Mouse (Mus musculus): ENCODE measurements at regions not wholly inside any gene's neighbourhood (a gene's known extent, or its start where the extent isn't known, plus 50 kb on each side); places are given as distances from the start of the nearest gene placed in this dataset.

GRCm38 (mm10) chr10:119146342-119146741 lies 93.5 kb downstream of the Cand1 start:
- WGBS, result 52% methylated on average over 6 of the region's 6 CpGs
- Histone ChIP-seq H3K4me2 (no peak overlapping the region), H3K27me3 (no peaks in the 10 kb centered on the region), H3K36me3 (no peaks in the 10 kb centered on the region), H3K4me3 (replicated peaks) (no peak overlapping the region), H3K27ac (no peak overlapping the region), H3K9me3 (no peaks in the 10 kb centered on the region), H3K9ac (replicated peaks) (no peak overlapping the region), H3K4me1 (replicated peaks) (no peaks in the 10 kb centered on the region)
- ATAC-seq (ENCODE audit: insufficient number of reproducible peaks, insufficient read depth, low FRiP score, low TSS enrichment, low read depth), result no peak

DNA sequence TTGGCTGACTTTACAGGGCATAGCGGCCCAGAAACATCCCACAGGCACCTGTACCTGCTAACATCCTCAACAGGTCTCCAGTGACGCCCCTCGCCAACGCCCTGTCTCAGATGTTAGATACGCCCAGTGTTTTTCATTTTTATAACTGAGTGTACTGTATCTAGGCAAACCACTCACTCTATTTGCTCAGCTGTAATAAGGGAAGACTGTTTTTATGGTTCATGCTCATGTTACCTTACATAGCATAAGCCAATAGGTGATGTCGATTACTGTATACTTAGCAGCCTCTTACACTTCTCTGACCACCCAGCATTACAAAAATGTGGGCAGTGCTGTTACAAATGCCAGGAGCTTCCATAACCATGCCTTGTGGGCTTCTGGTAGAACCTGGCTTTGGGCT lies 97.0 kb downstream of the Cand1 start:
- Histone ChIP-seq H3K36me3 (no peaks in the 10 kb centered on the region), H3K9ac (replicated peaks) (no peak overlapping the region), H3K27ac (no peak overlapping the region), H3K4me3 (replicated peaks) (no peak overlapping the region), H3K4me2 (no peak overlapping the region), H3K9me3 (no peaks in the 10 kb centered on the region), H3K27me3 (no peaks in the 10 kb centered on the region), H3K4me1 (replicated peaks) (no peaks in the 10 kb centered on the region)
- WGBS, result 92% methylated on average over 6 of the region's 6 CpGs
- no peak for ATAC-seq (ENCODE audit: insufficient number of reproducible peaks, insufficient read depth, low FRiP score, low TSS enrichment, low read depth)

DNA sequence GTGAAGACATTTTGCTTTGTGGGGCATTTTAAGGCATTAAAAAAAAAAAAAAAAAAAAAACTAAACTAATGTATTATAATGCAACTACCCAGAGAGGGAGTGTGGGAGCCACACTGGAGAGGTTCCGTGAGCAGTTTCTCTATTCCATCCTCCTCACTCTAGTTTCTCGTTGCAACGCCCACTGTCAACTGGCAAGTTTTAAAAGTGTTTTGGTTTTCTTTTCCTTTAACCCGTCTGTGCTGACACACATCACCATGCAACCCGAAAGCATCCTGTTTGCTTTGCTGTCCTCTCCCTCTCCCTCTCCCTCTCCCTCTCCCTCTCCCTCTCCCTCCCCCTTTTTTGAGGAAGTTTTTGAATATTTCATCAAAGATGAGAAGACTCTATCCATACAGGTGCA lies 97.5 kb downstream of the Cand1 start:
- Histone ChIP-seq H3K36me3 (no peaks in the 10 kb centered on the region), H3K9ac (replicated peaks) (no peak overlapping the region), H3K4me2 (no peak overlapping the region), H3K27me3 (no peaks in the 10 kb centered on the region), H3K4me3 (replicated peaks) (no peak overlapping the region), H3K4me1 (replicated peaks) (no peaks in the 10 kb centered on the region), H3K9me3 (no peaks in the 10 kb centered on the region), H3K27ac (no peak overlapping the region)
- no peak for ATAC-seq (ENCODE audit: insufficient number of reproducible peaks, insufficient read depth, low FRiP score, low TSS enrichment, low read depth)
- WGBS, result 88% methylated on average over 5 of the region's 5 CpGs

GRCm38 (mm10) chr10:119138237-119138636 lies 101.6 kb downstream of the Cand1 start:
- WGBS, result 66% methylated on average over 6 of the region's 6 CpGs
- no peak overlapping the region for H3K4me2 ChIP-seq
- no peak overlapping the region for H3K9ac ChIP-seq (replicated peaks)
- no peak overlapping the region for H3K27ac ChIP-seq
- H3K4me1 ChIP-seq (replicated peaks), result 0 out of 2 replicates have a peak, but pooled peaks cover 4% of the 10 kb centered on the region
- no peak overlapping the region for H3K4me3 ChIP-seq (replicated peaks)
- no peak for ATAC-seq (ENCODE audit: insufficient number of reproducible peaks, insufficient read depth, low FRiP score, low TSS enrichment, low read depth)
- H3K27me3 ChIP-seq, result peaks cover 9% of the 10 kb centered on the region; the same call in 1 of the 2 replicates
- no peaks in the 10 kb centered on the region for H3K36me3 ChIP-seq
- no peaks in the 10 kb centered on the region for H3K9me3 ChIP-seq

- Histone ChIP-seq H3K27me3 (peaks cover 9% of the 10 kb centered on the region; the same call in 1 of the 2 replicates), H3K4me2 (peak overlapping the region; percentile 6; the same call in 1 of the 2 replicates)
Measured at GRCm38 (mm10) chr10:119135489-119135924, 104.3 kb downstream of the Cand1 start.

GRCm38 (mm10) chr10:119134797-119135488 lies 104.9 kb downstream of the Cand1 start:
- Histone ChIP-seq H3K27me3 (peaks cover 9% of the 10 kb centered on the region; the same call in 1 of the 2 replicates), H3K9ac (replicated peaks) (no peak overlapping the region), H3K9me3 (no peaks in the 10 kb centered on the region), H3K4me2 (peak overlapping the region; percentile 6; the same call in 1 of the 2 replicates), H3K4me1 (replicated peaks) (peaks cover 13% of the 10 kb centered on the region; the same call in 1 of the 2 replicates), H3K27ac (no peak overlapping the region), H3K4me3 (replicated peaks) (no peak overlapping the region), H3K36me3 (no peaks in the 10 kb centered on the region)
- 56% methylated on average over 10 of the region's 10 CpGs for WGBS
- no peak for ATAC-seq (ENCODE audit: insufficient number of reproducible peaks, insufficient read depth, low FRiP score, low TSS enrichment, low read depth)

More at GRCm38 (mm10) chr10:119135489-119135924, 104.3 kb downstream of the Cand1 start:
- H3K4me3 ChIP-seq (replicated peaks), result no peak overlapping the region
- 32% methylated on average over 11 of the region's 11 CpGs for WGBS
- no peak overlapping the region for H3K27ac ChIP-seq
- H3K9ac ChIP-seq (replicated peaks), result no peak overlapping the region
- peaks cover 13% of the 10 kb centered on the region; the same call in 1 of the 2 replicates for H3K4me1 ChIP-seq (replicated peaks)
- no peaks in the 10 kb centered on the region for H3K36me3 ChIP-seq
- no peaks in the 10 kb centered on the region for H3K9me3 ChIP-seq
- no peak for ATAC-seq (ENCODE audit: insufficient number of reproducible peaks, insufficient read depth, low FRiP score, low TSS enrichment, low read depth)

- peak; percentile 80 for ATAC-seq (ENCODE audit: insufficient number of reproducible peaks, insufficient read depth, low FRiP score, low TSS enrichment, low read depth)
- peaks cover 13% of the 10 kb centered on the region; the same call in 1 of the 2 replicates for H3K4me1 ChIP-seq (replicated peaks)
- peak overlapping the region; percentile 16; the same call in 1 of the 2 replicates for H3K4me3 ChIP-seq (replicated peaks)
- H3K27ac ChIP-seq, result no peak overlapping the region
- peak overlapping the region; percentile 51 for H3K4me2 ChIP-seq
- no peaks in the 10 kb centered on the region for H3K36me3 ChIP-seq
- no peak overlapping the region for H3K9ac ChIP-seq (replicated peaks)
- H3K9me3 ChIP-seq, result no peaks in the 10 kb centered on the region
- H3K27me3 ChIP-seq, result peaks cover 9% of the 10 kb centered on the region; the same call in 1 of the 2 replicates
- 19% methylated on average over 16 of the region's 16 CpGs for WGBS
Measured at GRCm38 (mm10) chr10:119131977-119132376, 107.9 kb downstream of the Cand1 start.

DNA sequence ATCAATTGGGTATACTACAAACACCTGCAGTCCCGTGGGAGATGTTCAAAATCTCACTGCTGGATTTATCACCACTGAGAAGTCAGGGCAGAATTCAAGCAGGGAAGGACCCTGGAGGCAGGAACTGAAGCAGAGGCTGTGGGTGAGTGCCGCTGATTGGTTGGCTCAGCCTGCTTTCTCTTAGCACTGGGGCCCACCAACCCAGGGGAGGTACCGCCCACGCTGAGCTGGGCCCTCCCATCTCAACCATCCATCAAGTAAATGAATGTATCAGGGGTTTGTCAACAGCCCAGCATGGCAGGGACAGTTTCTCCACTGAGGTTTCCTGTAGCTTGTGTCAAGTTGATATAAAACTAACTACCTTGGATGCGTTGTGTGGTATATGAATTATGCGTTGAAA lies 109.2 kb downstream of the Cand1 start:
- no peak overlapping the region for H3K9ac ChIP-seq (replicated peaks)
- peaks cover 9% of the 10 kb centered on the region; the same call in 1 of the 2 replicates for H3K4me1 ChIP-seq (replicated peaks)
- no peaks in the 10 kb centered on the region for H3K9me3 ChIP-seq
- H3K4me2 ChIP-seq, result no peak overlapping the region
- no peak for ATAC-seq (ENCODE audit: insufficient number of reproducible peaks, insufficient read depth, low FRiP score, low TSS enrichment, low read depth)
- H3K36me3 ChIP-seq, result no peaks in the 10 kb centered on the region
- peaks cover 9% of the 10 kb centered on the region; the same call in 1 of the 2 replicates for H3K27me3 ChIP-seq
- H3K27ac ChIP-seq, result no peak overlapping the region
- H3K4me3 ChIP-seq (replicated peaks), result no peak overlapping the region
- WGBS, result 79% methylated on average over 6 of the region's 6 CpGs

DNA sequence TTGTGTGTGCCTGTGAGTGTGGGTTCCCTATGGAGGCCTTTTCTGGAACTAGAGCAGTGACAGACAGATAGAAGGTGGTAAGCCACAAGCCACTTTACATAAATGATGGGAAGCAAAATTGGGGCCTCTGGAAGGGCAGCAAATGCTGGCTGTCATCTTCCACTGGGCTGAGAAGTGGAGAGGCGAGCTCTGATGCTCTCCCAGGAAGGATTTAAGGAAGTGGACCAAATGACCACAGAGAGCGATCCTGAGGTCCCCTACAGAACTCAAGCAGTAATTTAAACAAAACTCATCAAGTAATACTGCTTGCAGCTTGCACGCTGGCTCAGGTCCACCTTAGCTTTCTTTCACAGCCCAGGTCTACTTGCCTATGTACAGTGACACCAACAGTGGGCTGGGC lies 111.8 kb downstream of the Cand1 start:
- WGBS, result 89% methylated on average over 3 of the region's 3 CpGs
- H3K4me1 ChIP-seq (replicated peaks), result peaks cover 9% of the 10 kb centered on the region; the same call in 1 of the 2 replicates
- ATAC-seq (ENCODE audit: insufficient number of reproducible peaks, insufficient read depth, low FRiP score, low TSS enrichment, low read depth), result no peak

GRCm38 (mm10) chr10:119123517-119123916 lies 116.3 kb downstream of the Cand1 start:
- ATAC-seq (ENCODE audit: insufficient number of reproducible peaks, insufficient read depth, low FRiP score, low TSS enrichment, low read depth), result no peak
- no peaks in the 10 kb centered on the region; the same call in 1 of the 2 replicates for H3K9me3 ChIP-seq
- no peak overlapping the region for H3K4me3 ChIP-seq (replicated peaks)
- WGBS, result 85% methylated on average over 5 of the region's 5 CpGs
- H3K27me3 ChIP-seq, result no peaks in the 10 kb centered on the region
- no peak overlapping the region for H3K4me2 ChIP-seq
- H3K9ac ChIP-seq (replicated peaks), result no peak overlapping the region
- no peak overlapping the region for H3K27ac ChIP-seq
- H3K36me3 ChIP-seq, result no peaks in the 10 kb centered on the region
- no peaks in the 10 kb centered on the region for H3K4me1 ChIP-seq (replicated peaks)

More for the DNA sequence above, 111.8 kb downstream of the Cand1 start:
- H3K9me3 ChIP-seq, result no peaks in the 10 kb centered on the region
- no peak overlapping the region for H3K9ac ChIP-seq (replicated peaks)
- H3K4me3 ChIP-seq (replicated peaks), result no peak overlapping the region
- H3K27ac ChIP-seq, result no peak overlapping the region
- no peak overlapping the region for H3K4me2 ChIP-seq
- H3K27me3 ChIP-seq, result no peaks in the 10 kb centered on the region
- no peaks in the 10 kb centered on the region for H3K36me3 ChIP-seq

DNA sequence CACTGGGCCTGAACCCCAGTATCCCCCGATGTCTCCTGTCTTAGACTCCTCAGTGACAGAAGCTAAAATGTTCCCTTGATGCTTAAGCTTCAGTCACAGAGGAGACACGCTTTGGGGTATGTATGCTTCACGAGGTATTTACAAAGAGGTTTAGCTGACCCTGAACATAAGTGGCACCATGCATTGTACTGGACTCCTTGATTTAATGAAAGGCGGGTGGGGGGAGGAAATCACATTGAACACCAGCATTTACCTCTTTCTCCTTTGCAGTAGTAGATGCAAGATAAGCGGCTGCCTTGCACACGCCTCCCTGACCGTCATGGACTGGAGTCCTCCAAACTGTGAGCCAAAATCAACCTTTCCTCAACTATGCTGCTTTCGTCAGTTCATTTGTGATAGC lies 117.5 kb downstream of the Cand1 start:
- Histone ChIP-seq H3K9ac (replicated peaks) (no peak overlapping the region), H3K27me3 (no peaks in the 10 kb centered on the region), H3K4me3 (replicated peaks) (no peak overlapping the region), H3K36me3 (no peaks in the 10 kb centered on the region), H3K4me2 (no peak overlapping the region), H3K4me1 (replicated peaks) (no peaks in the 10 kb centered on the region), H3K9me3 (no peaks in the 10 kb centered on the region; the same call in 1 of the 2 replicates), H3K27ac (no peak overlapping the region)
- 91% methylated on average over 8 of the region's 8 CpGs for WGBS
- ATAC-seq (ENCODE audit: insufficient number of reproducible peaks, insufficient read depth, low FRiP score, low TSS enrichment, low read depth), result no peak
